Mouse (Mus musculus): ENCODE results near the gene Glrp1. TPM values are rescaled to one million over a fixed set of nuclear protein-coding genes. Genes with fewer than 3 reads are reported as not detected.

Glrp1 gene
- total and polyA plus RNA-seq, 2 experiments from 2014 or later, result 0.26 TPM; not detected in 1

DNA sequence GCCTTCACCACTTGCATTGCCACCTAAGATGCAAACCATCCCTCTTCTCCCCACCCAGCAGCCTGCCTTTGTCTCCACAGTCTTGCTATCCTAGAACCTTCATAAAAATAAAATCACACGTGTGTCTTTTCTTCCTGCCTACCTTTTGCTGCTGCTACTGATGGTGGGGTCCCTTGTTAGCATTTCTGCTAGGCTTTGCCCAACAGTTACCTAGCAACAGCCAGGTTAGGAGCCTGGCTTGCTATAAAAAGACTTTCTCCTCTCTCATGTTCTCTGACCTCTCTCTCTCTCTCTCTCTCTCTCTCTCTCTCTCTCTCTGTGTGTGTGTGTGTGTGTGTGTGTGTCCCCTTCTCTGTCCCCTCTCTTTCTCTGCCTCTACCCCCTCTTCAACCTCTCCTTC, 48.8 kb downstream of the Glrp1 start:
- Histone ChIP-seq H3K4me2 (ENCODE audit: low read depth, low read length) (no peak overlapping the region), H3K9me3 (replicated peaks; ENCODE audit: control insufficient read depth, low read length) (no peaks in the 10 kb centered on the region), H3K4me1 (ENCODE audit: control insufficient read depth, insufficient read depth) (peaks cover 5% of the 10 kb centered on the region; the same call in 1 of the 2 replicates), H3K9ac (replicated peaks; ENCODE audit: low read depth, low read length) (no peak overlapping the region), H3K27me3 (ENCODE audit: control insufficient read depth, insufficient read depth, low read length) (no peaks in the 10 kb centered on the region), H3K36me3 (replicated peaks; ENCODE audit: control insufficient read depth, insufficient read depth, low read length) (no peaks in the 10 kb centered on the region), H3K27ac (ENCODE audit: low read depth) (no peak overlapping the region), H3K4me3 (ENCODE audit: low read depth, low read length) (no peak overlapping the region)
- DNase-seq (ENCODE audit: low spot score) (no peak), ATAC-seq (ENCODE audit: insufficient read depth, low read depth) (no peak)
- no peak for TF ChIP-seq CTCF (IDR thresholded peaks at IDR 0.05; ENCODE audit: low read depth)
- WGBS, result 15% methylated on average over 1 of the region's 1 CpGs

GRCm38 (mm10) chr1:88459655-88460054, 50.2 kb downstream of the Glrp1 start:
- Histone ChIP-seq H3K4me1 (ENCODE audit: control insufficient read depth, insufficient read depth) (peaks cover 5% of the 10 kb centered on the region; the same call in 1 of the 2 replicates), H3K9ac (replicated peaks; ENCODE audit: low read depth, low read length) (no peak overlapping the region), H3K4me2 (ENCODE audit: low read depth, low read length) (no peak overlapping the region), H3K9me3 (replicated peaks; ENCODE audit: control insufficient read depth, low read length) (no peaks in the 10 kb centered on the region), H3K36me3 (replicated peaks; ENCODE audit: control insufficient read depth, insufficient read depth, low read length) (no peaks in the 10 kb centered on the region), H3K27me3 (ENCODE audit: control insufficient read depth, insufficient read depth, low read length) (no peaks in the 10 kb centered on the region), H3K27ac (ENCODE audit: low read depth) (no peak overlapping the region), H3K4me3 (ENCODE audit: low read depth, low read length) (no peak overlapping the region)
- WGBS, result 88% methylated on average over 5 of the region's 5 CpGs
- ATAC-seq (ENCODE audit: insufficient read depth, low read depth), result no peak
- TF ChIP-seq EP300 (IDR thresholded peaks at IDR 0.05; ENCODE audit: low read depth), result no peak
- no peak for TF ChIP-seq CTCF (IDR thresholded peaks at IDR 0.05; ENCODE audit: low read depth)
- DNase-seq (ENCODE audit: low spot score), result no peak

DNA sequence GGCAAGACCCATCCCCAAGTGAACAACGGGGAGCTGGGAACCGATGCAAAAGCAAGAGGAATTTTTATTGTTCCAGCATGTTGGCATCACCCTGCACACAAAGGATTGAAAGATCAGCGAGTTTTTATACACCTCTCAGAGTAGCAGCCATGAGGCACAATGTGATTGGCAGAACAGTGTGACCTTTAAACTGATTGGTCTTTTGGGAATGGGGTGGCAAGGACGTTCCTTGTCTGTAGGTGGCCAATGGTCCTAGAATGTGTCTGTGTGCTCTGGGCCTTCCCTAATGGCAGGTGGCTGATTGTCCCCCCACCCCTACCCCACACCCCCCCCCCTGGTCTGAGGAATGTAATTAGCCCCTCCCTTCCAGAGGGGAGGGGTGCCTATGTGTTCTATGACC, 50.7 kb downstream of the Glrp1 start:
- no peak for DNase-seq (ENCODE audit: low spot score)
- WGBS, result 92% methylated on average over 4 of the region's 4 CpGs
- TF ChIP-seq CTCF (IDR thresholded peaks at IDR 0.05; ENCODE audit: low read depth) (no peak), EP300 (IDR thresholded peaks at IDR 0.05; ENCODE audit: low read depth) (no peak)
- H3K4me1 ChIP-seq (ENCODE audit: control insufficient read depth, insufficient read depth), result peaks cover 4% of the 10 kb centered on the region; the same call in 1 of the 2 replicates
- no peak overlapping the region for H3K9ac ChIP-seq (replicated peaks; ENCODE audit: low read depth, low read length)
- H3K36me3 ChIP-seq (replicated peaks; ENCODE audit: control insufficient read depth, insufficient read depth, low read length), result no peaks in the 10 kb centered on the region
- no peak overlapping the region for H3K4me3 ChIP-seq (ENCODE audit: low read depth, low read length)
- no peaks in the 10 kb centered on the region for H3K9me3 ChIP-seq (replicated peaks; ENCODE audit: control insufficient read depth, low read length)
- H3K4me2 ChIP-seq (ENCODE audit: low read depth, low read length), result no peak overlapping the region
- H3K27ac ChIP-seq (ENCODE audit: low read depth), result no peak overlapping the region
- no peaks in the 10 kb centered on the region for H3K27me3 ChIP-seq (ENCODE audit: control insufficient read depth, insufficient read depth, low read length)
- no peak for ATAC-seq (ENCODE audit: insufficient read depth, low read depth)

DNA sequence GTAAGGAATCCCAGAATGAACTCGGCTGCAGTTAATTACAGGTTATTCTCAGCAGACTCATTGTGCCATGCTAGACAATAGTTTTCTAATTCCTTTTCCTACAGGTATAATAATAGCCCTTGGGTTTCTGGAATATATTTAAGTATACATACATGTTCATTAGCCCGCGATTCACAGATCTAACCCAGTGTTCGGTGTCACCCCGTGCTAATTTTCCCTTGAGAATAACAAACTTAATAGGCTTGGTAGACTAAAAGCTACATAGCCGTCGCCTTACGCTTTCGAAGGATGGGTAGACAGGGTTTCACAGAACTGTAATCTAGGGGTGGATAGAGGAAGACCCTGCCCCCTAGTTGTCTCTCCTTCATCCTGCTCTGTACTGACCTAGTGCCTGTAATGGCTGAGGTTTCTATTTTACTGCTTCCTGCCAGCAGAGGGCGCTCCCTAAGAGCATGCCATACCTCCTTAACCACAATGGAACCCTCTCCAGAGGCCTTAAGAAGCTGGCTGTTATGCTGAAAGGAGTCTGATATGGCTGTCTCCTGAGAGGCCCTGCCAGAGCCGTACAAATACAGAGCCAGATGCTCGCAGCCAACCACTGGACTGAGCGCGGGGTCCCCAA, 53.3 kb downstream of the Glrp1 start:
- ATAC-seq (ENCODE audit: insufficient read depth, low read depth), result peak; percentile 39; the same call in 1 of the 2 replicates
- no peak for TF ChIP-seq EP300 (IDR thresholded peaks at IDR 0.05; ENCODE audit: low read depth)
- peak; percentile 85 for TF ChIP-seq CTCF (IDR thresholded peaks at IDR 0.05; ENCODE audit: low read depth)
- 56% methylated on average over 14 of the region's 14 CpGs for WGBS

GRCm38 (mm10) chr1:88455761-88456160, 54.1 kb downstream of the Glrp1 start:
- H3K4me1 ChIP-seq (ENCODE audit: control insufficient read depth, insufficient read depth), result no peaks in the 10 kb centered on the region
- no peaks in the 10 kb centered on the region for H3K27me3 ChIP-seq (ENCODE audit: control insufficient read depth, insufficient read depth, low read length)
- 47% methylated on average over 3 of the region's 3 CpGs for WGBS
- no peaks in the 10 kb centered on the region for H3K9me3 ChIP-seq (replicated peaks; ENCODE audit: control insufficient read depth, low read length)
- H3K36me3 ChIP-seq (replicated peaks; ENCODE audit: control insufficient read depth, insufficient read depth, low read length), result no peaks in the 10 kb centered on the region
- ATAC-seq (ENCODE audit: insufficient read depth, low read depth) (no peak), DNase-seq (ENCODE audit: low spot score) (no peak)
- H3K9ac ChIP-seq (replicated peaks; ENCODE audit: low read depth, low read length), result no peak overlapping the region
- H3K4me3 ChIP-seq (ENCODE audit: low read depth, low read length), result no peak overlapping the region
- H3K27ac ChIP-seq (ENCODE audit: low read depth), result no peak overlapping the region
- H3K4me2 ChIP-seq (ENCODE audit: low read depth, low read length), result no peak overlapping the region
- TF ChIP-seq CTCF (IDR thresholded peaks at IDR 0.05; ENCODE audit: low read depth), result no peak
- no peak for TF ChIP-seq EP300 (IDR thresholded peaks at IDR 0.05; ENCODE audit: low read depth)

More for the DNA sequence above, 53.3 kb downstream of the Glrp1 start:
- DNase-seq (ENCODE audit: low spot score), result peak; percentile 49
- Histone ChIP-seq H3K27me3 (ENCODE audit: control insufficient read depth, insufficient read depth, low read length) (no peaks in the 10 kb centered on the region), H3K9me3 (replicated peaks; ENCODE audit: control insufficient read depth, low read length) (no peaks in the 10 kb centered on the region), H3K4me2 (ENCODE audit: low read depth, low read length) (no peak overlapping the region), H3K27ac (ENCODE audit: low read depth) (no peak overlapping the region), H3K4me1 (ENCODE audit: control insufficient read depth, insufficient read depth) (no peaks in the 10 kb centered on the region), H3K36me3 (replicated peaks; ENCODE audit: control insufficient read depth, insufficient read depth, low read length) (no peaks in the 10 kb centered on the region), H3K9ac (replicated peaks; ENCODE audit: low read depth, low read length) (no peak overlapping the region), H3K4me3 (ENCODE audit: low read depth, low read length) (no peak overlapping the region)

DNA sequence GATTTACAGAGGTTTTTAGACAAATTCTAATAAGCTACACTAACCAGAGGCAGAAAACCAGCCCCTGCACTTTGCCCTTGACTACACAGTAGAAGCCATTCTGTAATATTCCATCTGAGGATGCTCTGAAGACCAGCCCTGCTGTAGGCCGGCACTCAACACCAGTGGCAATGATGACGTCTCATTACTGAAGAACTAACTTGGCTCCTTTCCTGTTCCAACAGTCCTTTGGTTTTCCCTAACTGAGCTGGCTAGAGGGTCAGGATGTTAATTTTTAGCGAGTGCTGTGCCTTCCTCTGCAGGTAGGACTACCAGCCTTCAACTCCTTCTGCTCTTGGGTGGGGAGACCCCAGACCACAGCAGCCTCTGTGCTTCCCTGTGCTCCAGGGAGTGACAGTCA, 55.2 kb downstream of the Glrp1 start:
- TF ChIP-seq CTCF (IDR thresholded peaks at IDR 0.05; ENCODE audit: low read depth) (no peak), EP300 (IDR thresholded peaks at IDR 0.05; ENCODE audit: low read depth) (no peak)
- 40% methylated on average over 3 of the region's 3 CpGs for WGBS
- ATAC-seq (ENCODE audit: insufficient read depth, low read depth) (no peak), DNase-seq (ENCODE audit: low spot score) (no peak)
- Histone ChIP-seq H3K4me1 (ENCODE audit: control insufficient read depth, insufficient read depth) (no peaks in the 10 kb centered on the region), H3K27ac (ENCODE audit: low read depth) (no peak overlapping the region), H3K4me3 (ENCODE audit: low read depth, low read length) (no peak overlapping the region), H3K9ac (replicated peaks; ENCODE audit: low read depth, low read length) (no peak overlapping the region), H3K4me2 (ENCODE audit: low read depth, low read length) (no peak overlapping the region), H3K27me3 (ENCODE audit: control insufficient read depth, insufficient read depth, low read length) (no peaks in the 10 kb centered on the region), H3K9me3 (replicated peaks; ENCODE audit: control insufficient read depth, low read length) (no peaks in the 10 kb centered on the region), H3K36me3 (replicated peaks; ENCODE audit: control insufficient read depth, insufficient read depth, low read length) (no peaks in the 10 kb centered on the region)

All from heart, postnatal 0 days (tissue).